Mouse (Mus musculus): Measurements from ENCODE around the gene Aig1. TPM values are rescaled to one million over a fixed set of nuclear protein-coding genes. Genes with fewer than 3 reads are reported as not detected.

The Aig1 gene
- polyA plus RNA-seq, 1 experiment from 2014 or later = 24.2 TPM

DNA sequence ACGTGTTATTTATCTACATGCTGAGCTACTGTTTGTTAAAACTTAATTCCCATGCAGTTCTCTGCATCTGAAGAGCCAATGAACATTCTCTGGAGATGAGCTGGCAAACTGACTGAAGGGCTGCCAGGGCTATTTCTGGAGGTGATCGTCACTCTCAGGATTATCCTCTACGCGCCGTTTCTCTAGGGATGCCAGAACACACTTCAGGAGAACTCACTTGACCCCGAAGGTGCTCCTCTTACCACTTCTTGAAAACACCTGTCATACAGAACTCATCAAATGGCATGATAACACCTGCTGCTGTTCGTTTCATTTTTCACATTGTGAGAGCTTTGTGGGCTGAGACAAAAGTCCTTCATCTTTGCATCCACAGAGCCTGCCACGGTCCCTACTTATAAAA is 25.9 kb downstream of the Aig1 start:
- Histone ChIP-seq H3K27ac (replicated peaks) (no peak overlapping the region), H3K27me3 (replicated peaks; ENCODE audit: low read depth, poor library complexity, severe bottlenecking) (no peaks in the 10 kb centered on the region), H3K9me3 (no peaks in the 10 kb centered on the region), H3K4me1 (peaks cover 1% of the 10 kb centered on the region), H3K4me3 (no peak overlapping the region), H3K36me3 (replicated peaks) (no peaks in the 10 kb centered on the region)
- WGBS = 85% methylated on average over 8 of the region's 8 CpGs
- no peak for DNase-seq (ENCODE audit: low spot score)

DNA sequence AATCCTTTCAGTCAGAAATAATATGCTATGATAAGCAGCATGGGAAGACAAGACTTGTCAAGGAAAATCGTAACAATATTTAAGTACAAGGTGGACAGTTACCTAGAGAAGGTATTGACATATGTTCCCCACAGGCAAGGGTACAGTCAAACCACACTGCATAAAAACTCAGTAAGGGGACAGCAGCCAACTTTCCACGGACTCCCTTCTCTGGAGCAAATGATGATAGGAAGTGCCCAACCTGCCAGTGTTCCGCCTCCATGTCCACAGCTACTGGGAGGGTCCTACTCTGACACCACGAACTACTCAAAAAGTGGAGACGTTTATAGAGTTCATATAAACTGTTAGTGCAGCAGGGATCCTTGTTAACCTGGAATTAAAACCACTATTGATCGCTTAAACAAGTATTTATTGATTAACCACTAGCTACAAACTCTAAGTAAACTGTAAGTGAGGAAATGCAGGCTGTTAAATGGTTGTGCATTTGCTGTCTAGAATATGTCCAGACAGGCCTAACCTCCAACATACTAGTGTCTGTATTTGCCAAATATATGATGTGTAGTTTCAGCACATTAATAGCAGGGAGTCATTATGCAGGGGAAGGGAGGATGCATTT is 30.2 kb downstream of the Aig1 start:
- Histone ChIP-seq H3K4me1 (peaks cover 5% of the 10 kb centered on the region), H3K27me3 (replicated peaks; ENCODE audit: low read depth, poor library complexity, severe bottlenecking) (no peaks in the 10 kb centered on the region), H3K4me3 (no peak overlapping the region), H3K9me3 (no peaks in the 10 kb centered on the region), H3K27ac (replicated peaks) (no peak overlapping the region), H3K36me3 (replicated peaks) (no peaks in the 10 kb centered on the region)
- DNase-seq (ENCODE audit: low spot score) = no peak
- 86% methylated on average over 6 of the region's 6 CpGs for WGBS

DNA sequence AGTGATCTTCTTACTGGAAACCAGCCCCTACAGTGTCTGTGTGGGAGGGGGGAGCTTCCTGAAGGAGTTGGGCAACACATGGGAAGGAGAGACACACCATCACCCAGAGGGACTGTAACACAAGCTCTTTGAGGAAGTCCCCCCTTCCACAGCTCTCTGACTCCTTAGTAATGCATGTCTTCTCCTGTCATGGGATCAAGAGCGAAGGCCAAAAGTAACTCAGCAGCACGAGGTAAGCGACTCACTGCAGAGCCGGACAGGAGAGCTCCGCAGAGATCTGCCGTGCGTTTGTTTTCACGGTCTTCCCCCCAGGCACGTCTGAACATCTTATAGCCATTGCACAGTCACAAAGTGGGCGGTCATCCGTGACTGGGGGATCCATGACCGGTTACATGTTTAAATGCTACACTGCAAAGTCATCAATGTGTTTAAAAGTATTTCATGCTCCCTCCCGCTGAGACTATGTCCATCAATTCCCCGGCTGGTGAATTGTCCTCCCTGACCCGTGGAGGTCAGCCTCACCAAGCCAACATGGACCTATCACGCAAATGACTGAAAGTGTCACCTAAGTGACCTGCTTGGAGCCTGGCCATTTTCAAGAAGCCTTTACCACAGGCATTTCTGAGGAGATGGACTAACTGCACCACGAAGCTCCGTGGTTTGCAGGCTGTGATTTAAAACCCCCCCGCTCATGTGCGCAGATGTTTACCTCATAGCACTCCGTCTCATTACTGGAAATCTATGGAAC is 30.9 kb downstream of the Aig1 start:
- no peak for DNase-seq (ENCODE audit: low spot score)
- 80% methylated on average over 21 of the region's 21 CpGs for WGBS
- Histone ChIP-seq H3K4me1 (peaks cover 5% of the 10 kb centered on the region), H3K4me3 (no peak overlapping the region), H3K27me3 (replicated peaks; ENCODE audit: low read depth, poor library complexity, severe bottlenecking) (no peaks in the 10 kb centered on the region), H3K27ac (replicated peaks) (no peak overlapping the region), H3K9me3 (no peaks in the 10 kb centered on the region), H3K36me3 (replicated peaks) (no peaks in the 10 kb centered on the region)

DNA sequence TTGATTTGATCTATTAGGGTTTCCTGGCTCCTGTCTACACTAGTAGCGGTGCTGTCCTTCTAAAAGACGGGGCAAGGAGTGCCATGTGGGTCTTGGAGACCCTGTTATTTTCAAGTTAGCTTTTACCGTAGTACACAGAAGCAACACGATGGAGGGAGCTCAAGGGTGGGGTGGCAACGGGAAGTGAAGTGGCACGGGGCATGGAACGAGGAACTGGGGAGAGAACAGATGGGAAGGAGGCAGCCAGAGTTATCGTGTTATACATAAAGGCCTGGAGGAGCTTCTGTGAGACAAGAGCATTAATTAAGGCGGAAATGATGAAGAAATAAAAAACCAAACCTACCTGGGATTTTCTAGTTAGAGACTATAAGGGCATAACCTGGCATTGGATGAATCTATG is 31.8 kb downstream of the Aig1 start:
- no peak overlapping the region for H3K4me3 ChIP-seq
- peaks cover 5% of the 10 kb centered on the region for H3K4me1 ChIP-seq
- no peak overlapping the region for H3K27ac ChIP-seq (replicated peaks)
- no peaks in the 10 kb centered on the region for H3K36me3 ChIP-seq (replicated peaks)
- H3K27me3 ChIP-seq (replicated peaks; ENCODE audit: low read depth, poor library complexity, severe bottlenecking) = no peaks in the 10 kb centered on the region
- DNase-seq (ENCODE audit: low spot score) = no peak
- 91% methylated on average over 9 of the region's 9 CpGs for WGBS
- H3K9me3 ChIP-seq = no peaks in the 10 kb centered on the region

DNA sequence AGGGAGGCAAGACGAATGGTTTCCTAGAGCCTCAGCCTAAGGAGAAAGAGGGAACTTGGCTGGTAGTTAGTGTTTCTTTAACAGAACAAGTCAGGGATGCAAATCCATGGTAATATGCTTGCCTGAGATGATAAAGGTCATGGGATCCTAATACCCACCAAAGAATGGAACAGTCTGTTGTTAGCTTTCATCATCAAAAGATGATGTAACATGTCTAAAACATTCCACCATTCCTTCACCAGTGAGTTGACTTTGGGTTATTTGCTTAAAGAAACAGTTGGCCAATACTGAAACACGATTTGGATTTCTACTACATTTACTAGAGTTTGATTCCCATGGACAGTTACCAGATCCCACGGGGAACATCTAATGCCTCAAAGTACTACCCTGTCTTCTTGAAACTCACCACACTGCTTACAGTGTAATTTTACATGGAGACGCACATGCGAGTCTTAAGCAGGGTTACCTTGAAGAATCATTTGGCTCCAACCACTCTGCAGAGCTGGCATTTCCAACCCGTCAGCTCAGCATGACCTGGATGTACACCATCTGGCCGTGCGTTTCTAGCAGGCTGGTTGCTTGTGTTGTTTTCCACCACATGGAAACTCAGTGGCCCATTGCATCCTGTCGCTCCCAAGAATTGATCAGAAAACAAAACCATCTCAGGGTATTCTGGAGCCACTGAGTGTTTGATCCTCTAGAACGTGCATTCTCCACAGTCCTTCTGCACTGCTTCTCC is 32.9 kb downstream of the Aig1 start:
- H3K27ac ChIP-seq (replicated peaks) = no peak overlapping the region
- whole genome bisulfite sequencing = 90% methylated on average over 10 of the region's 10 CpGs
- H3K4me3 ChIP-seq = no peak overlapping the region
- DNase-seq (ENCODE audit: low spot score) = no peak
- H3K27me3 ChIP-seq (replicated peaks; ENCODE audit: low read depth, poor library complexity, severe bottlenecking) = no peaks in the 10 kb centered on the region
- no peaks in the 10 kb centered on the region for H3K36me3 ChIP-seq (replicated peaks)
- no peaks in the 10 kb centered on the region for H3K9me3 ChIP-seq
- peaks cover 5% of the 10 kb centered on the region for H3K4me1 ChIP-seq

DNA sequence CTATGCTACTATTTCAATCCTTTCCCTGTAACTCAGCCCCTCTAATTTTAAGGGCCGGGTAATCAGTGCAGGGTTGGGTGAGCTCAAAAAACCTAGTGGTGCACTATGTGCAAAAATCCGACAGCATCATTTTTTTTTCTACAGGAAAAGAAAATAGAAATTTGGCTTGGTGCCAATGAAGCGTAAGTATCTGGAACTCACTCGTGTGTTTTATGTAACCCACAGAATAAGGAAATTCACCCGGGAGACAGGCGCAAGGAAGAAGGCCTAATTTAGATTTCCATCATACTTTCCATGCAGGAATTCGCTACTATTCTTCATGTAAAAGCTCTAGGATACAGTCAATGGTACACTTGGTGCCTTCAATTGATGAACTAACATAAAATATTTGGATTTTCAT is 34.7 kb downstream of the Aig1 start:
- Histone ChIP-seq H3K27me3 (replicated peaks; ENCODE audit: low read depth, poor library complexity, severe bottlenecking) (no peaks in the 10 kb centered on the region), H3K27ac (replicated peaks) (no peak overlapping the region), H3K4me1 (peaks cover 5% of the 10 kb centered on the region), H3K36me3 (replicated peaks) (no peaks in the 10 kb centered on the region), H3K4me3 (no peak overlapping the region), H3K9me3 (no peaks in the 10 kb centered on the region)
- DNase-seq (ENCODE audit: low spot score) = no peak
- 94% methylated on average over 7 of the region's 7 CpGs for WGBS

DNA sequence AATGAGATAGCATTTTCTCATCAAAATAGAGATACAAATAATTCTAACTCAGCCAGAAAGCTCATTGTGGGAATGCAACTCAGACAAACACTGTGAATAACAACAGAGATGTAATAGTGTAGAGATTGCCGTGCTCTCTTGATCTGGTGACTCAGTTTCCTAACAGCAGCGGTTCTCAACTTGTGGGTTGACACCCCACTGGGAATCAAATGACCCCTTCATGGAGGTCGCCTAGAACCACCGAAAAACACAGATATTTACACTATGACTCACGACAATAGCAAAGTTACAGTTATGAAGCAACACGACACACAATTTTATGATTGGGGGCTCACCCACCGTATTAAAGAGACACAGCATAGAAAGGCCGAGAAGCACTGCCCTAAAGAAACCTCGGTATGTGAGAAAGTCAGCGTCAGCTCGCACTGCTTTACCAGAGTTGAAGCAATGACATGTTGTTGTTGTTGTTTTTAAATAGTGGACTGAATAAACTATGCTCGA is 35.7 kb downstream of the Aig1 start:
- Histone ChIP-seq H3K27ac (replicated peaks) (no peak overlapping the region), H3K4me1 (peaks cover 5% of the 10 kb centered on the region), H3K4me3 (no peak overlapping the region), H3K9me3 (no peaks in the 10 kb centered on the region), H3K27me3 (replicated peaks; ENCODE audit: low read depth, poor library complexity, severe bottlenecking) (no peaks in the 10 kb centered on the region), H3K36me3 (replicated peaks) (no peaks in the 10 kb centered on the region; the same call in 1 of the 2 replicates)
- 89% methylated on average over 12 of the region's 12 CpGs for WGBS
- DNase-seq (ENCODE audit: low spot score) = no peak

DNA sequence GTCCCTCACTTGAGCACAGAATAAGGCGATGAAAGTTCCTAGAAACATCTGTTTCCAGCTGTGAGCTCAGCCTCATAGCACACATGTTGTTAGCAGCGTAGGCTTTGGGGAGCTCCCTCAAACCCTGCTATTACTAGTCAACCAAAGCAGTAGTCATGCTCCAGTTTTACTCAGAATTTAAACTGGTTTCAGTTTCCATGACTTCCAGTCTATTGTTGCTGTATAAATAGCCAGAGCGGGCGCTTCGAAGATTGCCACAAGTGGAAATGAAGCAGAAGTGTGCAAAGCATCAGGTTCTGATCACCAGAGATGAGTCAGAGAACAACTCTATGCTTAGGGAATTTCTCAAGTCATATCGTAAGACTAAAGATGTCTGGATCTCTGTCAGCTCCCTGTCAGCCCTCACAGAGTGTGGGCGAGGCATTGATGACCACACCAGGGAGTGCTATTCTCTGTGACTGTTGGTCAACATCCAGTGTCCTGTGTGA is 36.2 kb downstream of the Aig1 start:
- no peaks in the 10 kb centered on the region for H3K27me3 ChIP-seq (replicated peaks; ENCODE audit: low read depth, poor library complexity, severe bottlenecking)
- WGBS = 90% methylated on average over 7 of the region's 7 CpGs
- no peaks in the 10 kb centered on the region for H3K9me3 ChIP-seq
- no peaks in the 10 kb centered on the region; the same call in 1 of the 2 replicates for H3K36me3 ChIP-seq (replicated peaks)
- H3K4me1 ChIP-seq = peaks cover 1% of the 10 kb centered on the region
- H3K27ac ChIP-seq (replicated peaks) = no peak overlapping the region
- H3K4me3 ChIP-seq = no peak overlapping the region
- DNase-seq (ENCODE audit: low spot score) = no peak

DNA sequence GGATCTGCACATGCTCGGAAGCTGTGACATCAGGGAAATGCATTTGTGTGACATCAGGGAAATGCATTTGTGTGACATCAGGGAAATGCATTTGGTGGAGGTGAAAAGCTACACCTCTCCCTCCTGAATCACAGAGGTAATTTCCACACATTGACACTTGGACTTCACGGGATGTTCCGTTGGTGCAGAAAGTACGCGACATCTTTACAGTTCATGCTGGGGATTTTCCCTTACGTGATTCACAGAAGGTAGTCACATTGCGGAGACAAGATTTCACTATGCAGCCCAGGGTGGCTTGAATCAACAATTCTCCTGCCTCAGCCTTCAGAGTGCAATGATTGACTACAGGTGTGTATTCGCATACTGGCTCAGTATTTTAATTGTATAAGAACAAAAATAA is 41.6 kb downstream of the Aig1 start:
- Histone ChIP-seq H3K36me3 (replicated peaks) (peaks cover 4% of the 10 kb centered on the region; the same call in 1 of the 2 replicates), H3K4me1 (no peaks in the 10 kb centered on the region), H3K9me3 (no peaks in the 10 kb centered on the region), H3K27ac (replicated peaks) (no peak overlapping the region), H3K4me3 (no peak overlapping the region), H3K27me3 (replicated peaks; ENCODE audit: low read depth, poor library complexity, severe bottlenecking) (no peaks in the 10 kb centered on the region)
- WGBS = 95% methylated on average over 8 of the region's 8 CpGs
- DNase-seq (ENCODE audit: low spot score) = no peak

DNA sequence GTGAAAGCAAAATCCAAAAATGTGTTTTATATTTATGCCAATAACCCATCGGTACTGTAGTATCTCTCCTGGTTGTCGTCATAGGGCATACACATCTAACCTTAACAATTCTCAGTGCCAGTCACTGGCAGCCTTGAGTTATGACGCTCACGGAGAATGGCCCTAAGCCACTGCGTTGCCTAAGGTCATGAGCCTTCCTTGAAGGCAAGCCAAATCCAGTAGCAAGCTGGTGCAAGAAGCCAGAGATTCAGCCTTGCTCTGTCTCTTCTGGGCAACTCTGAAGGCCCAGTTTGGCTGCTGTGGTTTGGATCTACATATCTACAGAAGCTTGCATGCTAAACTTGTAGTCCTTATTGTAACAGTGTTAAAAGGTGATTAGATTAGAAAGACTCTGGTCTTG is 55.2 kb downstream of the Aig1 start:
- no peaks in the 10 kb centered on the region for H3K36me3 ChIP-seq (replicated peaks)
- 94% methylated on average over 5 of the region's 5 CpGs for WGBS
- no peak overlapping the region for H3K27ac ChIP-seq (replicated peaks)
- DNase-seq (ENCODE audit: low spot score) = no peak
- H3K27me3 ChIP-seq (replicated peaks; ENCODE audit: low read depth, poor library complexity, severe bottlenecking) = no peaks in the 10 kb centered on the region
- no peak overlapping the region for H3K4me3 ChIP-seq
- no peaks in the 10 kb centered on the region for H3K4me1 ChIP-seq
- 0 out of 2 replicates have a peak, but pooled peaks cover 2% of the 10 kb centered on the region for H3K9me3 ChIP-seq

DNA sequence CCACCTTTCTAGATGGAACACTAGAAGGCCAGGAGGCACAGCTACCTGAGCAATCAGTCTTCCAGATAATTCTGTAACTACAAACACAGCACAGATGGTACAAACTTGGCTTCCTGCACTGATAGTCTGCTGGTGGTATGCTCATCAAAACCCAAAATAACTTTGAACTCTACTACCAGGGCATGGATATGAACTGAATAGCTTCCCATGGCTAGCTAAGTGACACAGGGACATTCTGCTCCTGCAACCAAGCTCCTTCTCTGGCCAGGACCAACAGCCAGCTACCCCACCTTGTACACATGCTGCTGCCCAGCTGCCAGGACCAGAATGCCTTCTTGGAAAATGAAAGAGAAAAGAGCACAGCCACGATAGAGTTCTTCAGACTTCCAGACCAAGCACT is 60.5 kb downstream of the Aig1 start:
- Histone ChIP-seq H3K4me3 (no peak overlapping the region), H3K9me3 (no peaks in the 10 kb centered on the region), H3K27me3 (replicated peaks; ENCODE audit: low read depth, poor library complexity, severe bottlenecking) (no peaks in the 10 kb centered on the region), H3K36me3 (replicated peaks) (no peaks in the 10 kb centered on the region), H3K4me1 (no peaks in the 10 kb centered on the region), H3K27ac (replicated peaks) (no peak overlapping the region)
- 91% methylated on average over 1 of the region's 1 CpGs for WGBS
- DNase-seq (ENCODE audit: low spot score) = no peak

DNA sequence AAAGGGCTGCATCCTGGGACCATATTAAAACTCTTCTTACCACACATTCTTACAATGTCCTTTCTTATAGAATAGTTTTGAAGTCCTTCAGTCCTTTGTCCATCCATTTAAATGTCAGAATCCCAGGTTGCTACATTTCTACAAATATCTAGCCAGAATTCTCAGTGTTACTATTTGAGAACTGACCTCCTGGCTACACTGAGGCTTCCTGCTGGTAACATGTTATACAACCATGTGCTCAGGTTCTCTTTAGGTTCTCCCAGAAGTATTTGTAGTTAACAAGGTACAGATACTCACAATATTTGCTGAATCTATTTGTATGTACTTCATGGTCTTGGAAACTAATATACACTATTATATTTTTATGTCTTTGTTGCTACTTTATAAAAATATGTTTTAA is 62.0 kb downstream of the Aig1 start:
- Histone ChIP-seq H3K36me3 (replicated peaks) (no peaks in the 10 kb centered on the region), H3K4me1 (no peaks in the 10 kb centered on the region), H3K27me3 (replicated peaks; ENCODE audit: low read depth, poor library complexity, severe bottlenecking) (no peaks in the 10 kb centered on the region), H3K4me3 (no peak overlapping the region), H3K27ac (replicated peaks) (no peak overlapping the region), H3K9me3 (no peaks in the 10 kb centered on the region)
- no peak for DNase-seq (ENCODE audit: low spot score)
